8 mouse cellular contexts compared by ENCODE assay signal in the genomic region with DNA sequence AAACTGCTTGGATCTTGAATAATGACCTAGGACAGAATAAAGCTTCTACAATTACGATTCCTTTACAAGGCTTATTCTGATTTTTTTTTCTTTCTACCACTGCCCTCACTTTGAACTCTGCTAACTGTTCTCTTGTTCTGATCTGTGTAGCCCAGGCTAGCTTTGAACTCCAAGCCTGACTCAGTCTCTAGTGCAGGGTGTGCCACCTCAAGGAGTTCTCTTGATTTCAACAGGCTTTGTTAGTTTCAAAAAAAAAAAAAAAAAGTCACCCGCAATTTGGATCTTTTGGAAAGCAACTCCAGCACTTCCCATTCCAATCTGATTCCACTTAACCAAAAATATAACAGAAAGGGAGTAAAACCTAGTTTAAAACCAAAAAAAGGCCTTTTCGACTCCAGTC. TPM values are rescaled to one million over a fixed set of nuclear protein-coding genes. Genes with fewer than 3 reads are reported as not detected.
A peak's percentile ranks its signal among the peaks of the same experiment; 100 is the strongest.
DNase-seq lines count a peak whose midpoint lies in the region; ATAC-seq and TF ChIP-seq lines count a peak whose summit lies in the region.

No protein-coding gene starts in this region.

- no peak for TF ChIP-seq EP300 in stomach, postnatal 0 days (optimal IDR thresholded peaks at IDR 0.05)

- DNase-seq in embryo, embryonic 10.5 days (ENCODE audit: low spot score), result peak; percentile 22
- no peak for DNase-seq in embryo, embryonic 9.5 days (ENCODE audit: extremely low spot score)
- no peak for DNase-seq in thymus, adult 2 months
- DNase-seq in thymus, postnatal 25 days, result no peak
- no peak for DNase-seq in liver, adult 2 months (ENCODE audit: extremely low read depth, low read depth, low spot score)
- no peak for DNase-seq in stomach, postnatal 0 days (ENCODE audit: low spot score)
- DNase-seq in gastrocnemius, adult 8-10 months (ENCODE audit: low spot score in 2 of 2), result no peak
- no peak for DNase-seq in lung, postnatal 4 days

- H3K4me2 ChIP-seq in stomach, postnatal 0 days (replicated peaks; ENCODE audit: low read depth), result peak overlapping the region; percentile 62

- TF ChIP-seq POLR2A in thymus, adult 2 months (IDR thresholded peaks at IDR 0.05; ENCODE audit: control insufficient read depth, extremely low read depth, insufficient read depth, low read length, poor library complexity), result no peak
- no peak for TF ChIP-seq POLR2A in liver, adult 2 months (IDR thresholded peaks at IDR 0.05; ENCODE audit: extremely low read depth, insufficient read depth, low read length)

- no peak overlapping the region for H3K27ac ChIP-seq in thymus, adult 2 months (ENCODE audit: control insufficient read depth, insufficient read depth, low read length)
- peak overlapping the region; percentile 71; the same call in 1 of the 2 replicates for H3K27ac ChIP-seq in liver, adult 2 months (replicated peaks; ENCODE audit: insufficient read depth, low read depth, low read length)
- peak overlapping the region; percentile 99 for H3K27ac ChIP-seq in stomach, postnatal 0 days (replicated peaks)

- H3K9me3 ChIP-seq in stomach, postnatal 0 days (ENCODE audit: control insufficient read depth, low read length), result no peaks in the 10 kb centered on the region

- 0% methylated on average over 3 of the region's 3 CpGs for WGBS in thymus, adult 2 months
- WGBS in liver, adult 2 months, result 0% methylated on average over 3 of the region's 3 CpGs
- 2% methylated on average over 3 of the region's 3 CpGs for WGBS in stomach, postnatal 0 days

- no peak for ATAC-seq in stomach, postnatal 0 days (ENCODE audit: low FRiP score, low TSS enrichment)

- peak overlapping the region; percentile 66 for H3K4me3 ChIP-seq in thymus, adult 2 months (ENCODE audit: control insufficient read depth, insufficient read depth, low read length)
- peak overlapping the region; percentile 83 for H3K4me3 ChIP-seq in liver, adult 2 months (ENCODE audit: insufficient read depth, low read depth, low read length)
- peak overlapping the region; percentile 96 for H3K4me3 ChIP-seq in stomach, postnatal 0 days (ENCODE audit: low read depth, low read length)

- peaks cover 3% of the 10 kb centered on the region; the same call in 1 of the 2 replicates for H3K79me2 ChIP-seq in liver, adult 2 months (ENCODE audit: control insufficient read depth, insufficient read depth, low read length)

- peaks cover 8% of the 10 kb centered on the region for H3K4me1 ChIP-seq in thymus, adult 2 months (replicated peaks; ENCODE audit: control insufficient read depth, insufficient read depth, low read length)
- peaks cover 5% of the 10 kb centered on the region; the same call in 1 of the 2 replicates for H3K4me1 ChIP-seq in liver, adult 2 months (ENCODE audit: control insufficient read depth, insufficient read depth, low read length)
- peaks cover 2% of the 10 kb centered on the region; the same call in 1 of the 2 replicates for H3K4me1 ChIP-seq in stomach, postnatal 0 days (replicated peaks; ENCODE audit: control insufficient read depth, insufficient read depth)

- no peak for TF ChIP-seq CTCF in thymus, adult 2 months (IDR thresholded peaks at IDR 0.05; ENCODE audit: borderline replicate concordance, control insufficient read depth, extremely low read depth, insufficient read depth, low read length, poor library complexity)
- TF ChIP-seq CTCF in liver, adult 2 months (IDR thresholded peaks at IDR 0.05; ENCODE audit: low read depth, low read length), result no peak
- no peak for TF ChIP-seq CTCF in stomach, postnatal 0 days (IDR thresholded peaks at IDR 0.05; ENCODE audit: low read depth)

- H3K27me3 ChIP-seq in thymus, adult 2 months (ENCODE audit: control insufficient read depth, insufficient read depth, low read length), result no peaks in the 10 kb centered on the region
- no peaks in the 10 kb centered on the region for H3K27me3 ChIP-seq in liver, adult 2 months (ENCODE audit: control insufficient read depth, insufficient read depth, low read length)
- no peaks in the 10 kb centered on the region for H3K27me3 ChIP-seq in stomach, postnatal 0 days (ENCODE audit: control insufficient read depth, insufficient read depth, low read length)

- H3K9ac ChIP-seq in liver, adult 2 months (ENCODE audit: low read depth, low read length), result peak overlapping the region; percentile 94
- peak overlapping the region; percentile 98 for H3K9ac ChIP-seq in stomach, postnatal 0 days (ENCODE audit: low read length)

- peaks cover 37% of the 10 kb centered on the region for H3K36me3 ChIP-seq in thymus, adult 2 months (ENCODE audit: control insufficient read depth, insufficient read depth, low read length)
- H3K36me3 ChIP-seq in liver, adult 2 months (ENCODE audit: control insufficient read depth, insufficient read depth, low read length), result peaks cover 30% of the 10 kb centered on the region
- H3K36me3 ChIP-seq in stomach, postnatal 0 days (ENCODE audit: control insufficient read depth, insufficient read depth, low read length), result peaks cover 9% of the 10 kb centered on the region

RNA-seq across cellular contexts. Expression of a gene that starts 1.0 kb away (rescaled TPM):
- 526 and 554 TPM in 2 replicates for polyA plus RNA-seq in thymus, adult 2 months (2012; rRNA removed)
- 88.5 and 102 TPM in 2 replicates for total RNA-seq in liver, adult 2 months (2014; rRNA removed)
- polyA plus RNA-seq in liver, adult 2 months (2012; rRNA removed), result 75.3 and 105 TPM in 2 replicates
- 15.5 and 17.1 TPM in 2 replicates for polyA plus RNA-seq in stomach, postnatal 0 days (2015; fragmentation: Nextera tagmentation; extraction: Ambion mirVana)
- 10 to 100 TPM; 40.2 to 59.7 (median 49.7) TPM for total RNA-seq in gastrocnemius, adult 8-10 months (2022)

RNA-seq across cellular contexts. Expression of a gene that starts 29.3 kb away (rescaled TPM):
- 2.0 and 3.4 TPM in 2 replicates for polyA plus RNA-seq in thymus, adult 2 months (2012; rRNA removed)
- total RNA-seq in liver, adult 2 months (2014; rRNA removed), result 0.54 and 0.83 TPM in 2 replicates
- polyA plus RNA-seq in liver, adult 2 months (2012; rRNA removed), result 0.50 and 0.67 TPM in 2 replicates
- 65.8 and 81.7 TPM in 2 replicates for polyA plus RNA-seq in stomach, postnatal 0 days (2015; fragmentation: Nextera tagmentation; extraction: Ambion mirVana)
- 1 to 10 TPM in 2 of 4 experiments, under 1 TPM in 2; 0.80 to 1.2 (median 1.0) TPM for total RNA-seq in gastrocnemius, adult 8-10 months (2022)

RNA-seq across cellular contexts. Expression of a gene that starts 40.5 kb away (rescaled TPM):
- polyA plus RNA-seq in thymus, adult 2 months (2012; rRNA removed), result not detected in 2 replicates
- total RNA-seq in liver, adult 2 months (2014; rRNA removed), result 0.07 TPM in 1 of 2 replicates, not detected in the other
- polyA plus RNA-seq in liver, adult 2 months (2012; rRNA removed), result not detected in 2 replicates
- polyA plus RNA-seq in stomach, postnatal 0 days (2015; fragmentation: Nextera tagmentation; extraction: Ambion mirVana), result not detected in 2 replicates
- total RNA-seq in gastrocnemius, adult 8-10 months (2022), result under 1 TPM in 1 of 4 experiments, not detected in 3; 0.19 TPM

RNA-seq across cellular contexts. Expression of a gene that starts 59.4 kb away (rescaled TPM):
- 0.74 and 1.1 TPM in 2 replicates for polyA plus RNA-seq in thymus, adult 2 months (2012; rRNA removed)
- total RNA-seq in liver, adult 2 months (2014; rRNA removed), result 0.09 TPM in 1 of 2 replicates, not detected in the other
- not detected in 2 replicates for polyA plus RNA-seq in liver, adult 2 months (2012; rRNA removed)
- polyA plus RNA-seq in stomach, postnatal 0 days (2015; fragmentation: Nextera tagmentation; extraction: Ambion mirVana), result 1.6 and 1.7 TPM in 2 replicates
- not detected for total RNA-seq in gastrocnemius, adult 8-10 months (2022)

Comparison
In these comparisons a context has a peak if more than half of its experiments do, and no peak if none do; other contexts are left out.
1. RNA of a gene that starts 29.3 kb away (polyA plus RNA-seq): 65.8 to 81.7 TPM in stomach, postnatal 0 days; 2.0 to 3.4 TPM in thymus, adult 2 months and 0.50 to 0.67 TPM in liver, adult 2 months; every median in the first group is over 10 times any median in the second.
2. Peak in every context shown above with its lines, with median percentiles within 50 percentile points of each other: H3K4me3 ChIP-seq.